Mouse (Mus musculus) kidney, postnatal 14 days (tissue): ENCODE data around the gene Rab4b.

Experiments
- DNase-seq: peaks from one replicate; pipeline ENCODE4 v3.0.0; 2022; ENCODE audit warnings: mixed read lengths

Rab4b gene

GRCm38 (mm10) chr7:27178324-27179216 lies at the start of gene Rab4b:
Gene Rab4b (minus strand): TSS chr7:27178896.
- DNase-seq, result peak; percentile 100

GRCm38 (mm10) chr7:27228281-27228821 lies 49.7 kb upstream of the Rab4b start, which contains the start of gene Itpkc:
Gene Itpkc (minus strand): TSS chr7:27228661.
- DNase-seq, result peak; percentile 95

GRCm38 (mm10) chr7:27227676-27228075 lies 49.0 kb upstream of the Rab4b start:
- DNase-seq, result peak; percentile 18

GRCm38 (mm10) chr7:27227276-27227675 lies 48.6 kb upstream of the Rab4b start:
- DNase-seq, result no peak

- no peak for DNase-seq
Measured at GRCm38 (mm10) chr7:27224877-27225575, 46.3 kb upstream of the Rab4b start.

- no peak for DNase-seq
Measured at GRCm38 (mm10) chr7:27222538-27222937, 43.8 kb upstream of the Rab4b start.

GRCm38 (mm10) chr7:27221939-27222338 lies 43.2 kb upstream of the Rab4b start:
- no peak for DNase-seq

- DNase-seq, result no peak
Measured at GRCm38 (mm10) chr7:27219937-27220336, 41.2 kb upstream of the Rab4b start.

- no peak for DNase-seq
Measured at GRCm38 (mm10) chr7:27218586-27218985, 39.9 kb upstream of the Rab4b start.

GRCm38 (mm10) chr7:27212626-27213025 lies 33.9 kb upstream of the Rab4b start:
- DNase-seq, result no peak

GRCm38 (mm10) chr7:27203730-27204449 lies 25.2 kb upstream of the Rab4b start:
- DNase-seq, result peak; percentile 28

- no peak for DNase-seq
Measured at GRCm38 (mm10) chr7:27198779-27199178, 20.1 kb upstream of the Rab4b start.

GRCm38 (mm10) chr7:27198355-27198754 lies 19.7 kb upstream of the Rab4b start:
- DNase-seq, result no peak

GRCm38 (mm10) chr7:27197634-27198033 lies 18.9 kb upstream of the Rab4b start:
- DNase-seq, result no peak

- DNase-seq, result no peak
Measured at GRCm38 (mm10) chr7:27197136-27197535, 18.4 kb upstream of the Rab4b start.

- peak; percentile 99 for DNase-seq
Measured at GRCm38 (mm10) chr7:27195681-27196611, 17.2 kb upstream of the Rab4b start, which contains the start of the genes BC024978 and Snrpa. Gene BC024978 (plus strand): TSS chr7:27195781. Gene Snrpa (minus strand): TSS chr7:27196271.

- no peak for DNase-seq
Measured at GRCm38 (mm10) chr7:27193731-27194130, 15.0 kb upstream of the Rab4b start.

GRCm38 (mm10) chr7:27192434-27192833 lies 13.7 kb upstream of the Rab4b start:
- no peak for DNase-seq

- DNase-seq, result no peak
Measured at GRCm38 (mm10) chr7:27189271-27189931, 10.7 kb upstream of the Rab4b start.

GRCm38 (mm10) chr7:27185986-27186385 lies 7.3 kb upstream of the Rab4b start:
- DNase-seq, result no peak

GRCm38 (mm10) chr7:27184964-27185363 lies 6.3 kb upstream of the Rab4b start:
- no peak for DNase-seq
